Mouse (Mus musculus) stomach, embryonic 15.5 days (tissue): Measurements from ENCODE around the gene Ctrl. TPM values are rescaled to one million over a fixed set of nuclear protein-coding genes. Genes with fewer than 3 reads are reported as not detected.

Source experiments
- ATAC-seq: fragments of 200-750 bp; cut with Nextera tagmentation; 2 replicates; pipeline ENCODE4 v1.8.0; 2017; ENCODE audit warnings: low read depth, moderate number of reproducible peaks, moderate TSS enrichment; ENCODE audit not compliant: insufficient read depth, low FRiP score
- H3K27ac ChIP-seq: fragments of 300-500 bp; sonication (generic); 2 replicates; pipeline ENCODE4 v1.5.1; 2015; ENCODE audit warnings: mild to moderate bottlenecking, inconsistent platforms
- H3K27me3 ChIP-seq: fragments of 300-500 bp; sonication (generic); replicated peaks from 2 replicates; pipeline ENCODE4 v1.6.1; 2015; ENCODE audit warnings: inconsistent platforms
- H3K36me3 ChIP-seq: fragments of 300-500 bp; sonication (generic); 2 replicates; pipeline ENCODE4 v1.6.1; 2015; ENCODE audit warnings: inconsistent platforms
- H3K4me1 ChIP-seq: fragments of 300-500 bp; sonication (generic); 2 replicates; pipeline ENCODE4 v1.6.1; 2015; ENCODE audit warnings: inconsistent platforms
- H3K4me2 ChIP-seq: fragments of 300-500 bp; sonication (generic); 2 replicates; pipeline ENCODE4 v1.6.1; 2015; ENCODE audit warnings: mild to moderate bottlenecking, inconsistent platforms
- H3K4me3 ChIP-seq: fragments of 300-500 bp; sonication (generic); replicated peaks from 2 replicates; pipeline ENCODE4 v1.5.1; 2015; ENCODE audit warnings: inconsistent platforms
- H3K9ac ChIP-seq: fragments of 300-500 bp; sonication (generic); 2 replicates; pipeline ENCODE4 v1.6.1; 2015; ENCODE audit warnings: inconsistent platforms
- H3K9me3 ChIP-seq: fragments of 300-500 bp; sonication (generic); 2 replicates; pipeline ENCODE4 v1.6.1; 2016; ENCODE audit warnings: inconsistent platforms
- WGBS: fragments of 180-500 bp; shearing (Covaris S2); methylation state at CpG from one replicate; pipeline ENCODE4 v1.1.7; 2015; 5-methylcytosine and 5-hydroxymethylcytosine counted together
- microRNA-seq: library from miRNA; unstranded; fragments of <30 nt; microRNA quantifications from one replicate; pipeline ENCODE4, GENCODE M21; 2016
- polyA plus RNA-seq: library from polyadenylated mRNA; unstranded; fragments of >200 nt; fragmentation: Nextera tagmentation; extraction: Ambion mirVana; gene quantifications from 2 replicates; pipeline ENCODE4 v1.2.1, GENCODE M21; 2015

Ctrl gene
- polyA plus RNA-seq, 1 experiment from 2014 or later, result 3.8 TPM

GRCm38 (mm10) chr8:105893339-105893738, 40.3 kb downstream of the Ctrl start, which contains the start of gene Nrn1l:
Nrn1l (plus strand) TSS chr8:105893567.
- H3K27me3 ChIP-seq, result no peaks in the 10 kb centered on the region
- 17% methylated on average over 11 of the region's 11 CpGs for WGBS
- H3K27ac ChIP-seq, result no peak within 1 kb of the TSS
- H3K4me3 ChIP-seq, result no peak within 1 kb of the TSS
- no peaks in the 10 kb centered on the region for H3K9me3 ChIP-seq
- H3K4me1 ChIP-seq, result peaks cover 4% of the 10 kb centered on the region; the same call in 1 of the 2 replicates
- H3K4me2 ChIP-seq, result peak within 1 kb of the TSS; percentile 24; the same call in 1 of the 2 replicates
- no peak within 1 kb of the TSS for H3K9ac ChIP-seq
- peaks cover 42% of the 10 kb centered on the region for H3K36me3 ChIP-seq
- peak; percentile 80; the same call in 1 of the 2 replicates for ATAC-seq

DNA sequence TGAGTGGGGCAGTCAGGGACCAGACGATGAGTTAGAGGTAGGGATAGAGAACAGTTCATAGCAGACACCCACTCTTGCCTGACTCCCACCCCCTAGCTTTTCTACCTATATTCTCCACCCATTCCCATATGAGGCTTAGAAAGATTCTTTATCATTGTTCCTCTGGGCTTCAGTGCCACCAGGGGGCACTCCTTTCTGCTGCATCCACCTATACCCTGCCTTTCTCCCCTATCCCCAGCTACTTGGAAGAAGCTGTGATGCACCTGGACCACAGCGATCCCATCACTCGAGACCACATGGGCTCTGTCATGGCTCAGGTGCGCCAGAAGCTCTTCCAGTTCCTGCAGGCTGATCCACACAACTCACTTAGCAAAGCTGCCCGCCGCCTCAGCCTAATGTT, 41.2 kb downstream of the Ctrl start:
- Histone ChIP-seq H3K9me3 (no peaks in the 10 kb centered on the region), H3K9ac (no peak overlapping the region), H3K27ac (no peak overlapping the region), H3K4me2 (no peak overlapping the region), H3K36me3 (peaks cover 51% of the 10 kb centered on the region), H3K4me3 (no peak overlapping the region), H3K4me1 (peaks cover 4% of the 10 kb centered on the region; the same call in 1 of the 2 replicates), H3K27me3 (no peaks in the 10 kb centered on the region)
- 0 out of 2 replicates have a peak, but pooled peaks have one; percentile 13 for ATAC-seq
- WGBS, result 85% methylated on average over 6 of the region's 6 CpGs

- peaks cover 67% of the 10 kb centered on the region for H3K36me3 ChIP-seq
- ATAC-seq, result no peak
- WGBS, result 95% methylated on average over 6 of the region's 6 CpGs
- H3K27ac ChIP-seq, result no peak overlapping the region
- H3K4me1 ChIP-seq, result peaks cover 4% of the 10 kb centered on the region; the same call in 1 of the 2 replicates
- no peaks in the 10 kb centered on the region for H3K9me3 ChIP-seq
- H3K4me3 ChIP-seq, result no peak overlapping the region
- H3K9ac ChIP-seq, result no peak overlapping the region
- H3K4me2 ChIP-seq, result no peak overlapping the region
- H3K27me3 ChIP-seq, result no peaks in the 10 kb centered on the region
These were observed 42.8 kb downstream of the Ctrl start for GRCm38 (mm10) chr8:105890870-105891269.

DNA sequence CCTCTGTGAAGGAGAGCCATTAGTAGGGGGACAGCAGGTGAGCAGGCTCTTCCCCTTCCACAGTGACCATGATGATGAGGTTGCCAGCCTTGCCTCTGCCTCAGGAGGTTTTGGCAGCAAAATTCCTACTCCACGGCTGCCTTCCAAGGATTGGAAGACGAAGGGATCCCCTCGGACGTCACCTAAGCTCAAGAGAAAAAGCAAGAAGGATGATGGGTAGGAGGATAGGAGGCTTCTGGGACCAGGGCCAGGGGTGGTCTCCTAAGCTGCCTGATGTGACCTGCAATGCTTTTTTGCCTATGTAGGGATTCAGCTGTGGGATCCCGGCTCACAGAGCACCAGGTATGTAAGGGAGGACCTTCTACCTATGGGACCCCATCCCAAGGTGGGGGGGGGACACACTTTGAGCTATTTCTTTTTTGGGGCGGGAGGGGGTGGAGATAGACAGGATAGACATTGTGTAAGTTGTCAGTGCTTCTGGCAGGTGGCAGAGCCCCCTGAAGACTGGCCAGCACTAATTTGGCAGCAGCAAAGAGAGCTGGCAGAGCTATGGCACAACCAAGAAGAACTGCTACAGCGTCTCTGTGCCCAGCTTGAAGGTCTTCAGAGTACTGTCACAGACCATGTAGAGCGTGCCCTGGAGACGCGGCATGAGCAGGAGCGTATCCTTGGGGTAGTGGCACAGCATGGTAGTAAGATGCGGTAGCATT, 43.8 kb downstream of the Ctrl start:
- ATAC-seq, result no peak
- H3K4me1 ChIP-seq, result peaks cover 4% of the 10 kb centered on the region; the same call in 1 of the 2 replicates
- H3K36me3 ChIP-seq, result peaks cover 72% of the 10 kb centered on the region
- no peak overlapping the region for H3K9ac ChIP-seq
- no peaks in the 10 kb centered on the region for H3K27me3 ChIP-seq
- WGBS, result 94% methylated on average over 12 of the region's 12 CpGs
- H3K4me2 ChIP-seq, result no peak overlapping the region
- no peak overlapping the region for H3K4me3 ChIP-seq
- H3K27ac ChIP-seq, result no peak overlapping the region
- no peaks in the 10 kb centered on the region for H3K9me3 ChIP-seq

Small RNA genes within 50 kb of the gene (microRNA-seq; reads per million reads assigned to microRNA genes)
- not detected for gene Mir7074

Other genes starting within 250 kb of the Ctrl start
- 1.2 and 1.4 TPM in 2 replicates for gene Carmil2, start 247.6 kb downstream of the Ctrl start, polyA plus RNA-seq
- 45.0 and 52.8 TPM in 2 replicates for gene Acd, start 232.8 kb downstream of the Ctrl start, polyA plus RNA-seq
- gene Pard6a, start 232.7 kb downstream of the Ctrl start, polyA plus RNA-seq, result 14.9 and 15.0 TPM in 2 replicates
- 0.19 TPM in 1 of 2 replicates, not detected in the other for gene 4933405L10Rik, start 226.2 kb downstream of the Ctrl start, polyA plus RNA-seq
- 18.0 and 18.1 TPM in 2 replicates for gene Enkd1, start 225.7 kb downstream of the Ctrl start, polyA plus RNA-seq
- 16.0 and 16.2 TPM in 2 replicates for gene Gfod2, start 175.2 kb downstream of the Ctrl start, polyA plus RNA-seq
- 13.1 and 13.4 TPM in 2 replicates for gene Ranbp10, start 106.5 kb downstream of the Ctrl start, polyA plus RNA-seq
- not detected in 2 replicates for gene Tsnaxip1, start 106.1 kb downstream of the Ctrl start, polyA plus RNA-seq
- gene Cenpt, start 80.6 kb downstream of the Ctrl start, polyA plus RNA-seq, result 38.0 and 41.2 TPM in 2 replicates
- gene Thap11, start 78.7 kb downstream of the Ctrl start, polyA plus RNA-seq, result 61.6 and 63.3 TPM in 2 replicates
- 151 and 214 TPM in 2 replicates for gene Nutf2, start 73.3 kb downstream of the Ctrl start, polyA plus RNA-seq
- 35.7 and 41.9 TPM in 2 replicates for gene Edc4, start 53.0 kb downstream of the Ctrl start, polyA plus RNA-seq
- gene Nrn1l, start 40.3 kb downstream of the Ctrl start, polyA plus RNA-seq, result 0.31 and 0.63 TPM in 2 replicates
- 28.7 and 30.7 TPM in 2 replicates for gene Pskh1, start 33.4 kb downstream of the Ctrl start, polyA plus RNA-seq
- 61.2 and 61.4 TPM in 2 replicates for gene Psmb10, start 4.6 kb upstream of the Ctrl start, polyA plus RNA-seq
- gene Lcat, start 9.5 kb upstream of the Ctrl start, polyA plus RNA-seq, result 2.9 and 5.8 TPM in 2 replicates
- gene Slc12a4, start 32.2 kb upstream of the Ctrl start, polyA plus RNA-seq, result 32.7 and 33.4 TPM in 2 replicates
- gene Dpep3, start 45.6 kb upstream of the Ctrl start, polyA plus RNA-seq, result not detected in 2 replicates
- 17.6 and 21.2 TPM in 2 replicates for gene Dus2, start 57.5 kb upstream of the Ctrl start, polyA plus RNA-seq
- gene Dpep2nb, start 72.1 kb upstream of the Ctrl start, polyA plus RNA-seq, result not detected in 2 replicates
- 14.9 and 15.3 TPM in 2 replicates for gene Ddx28, start 78.0 kb upstream of the Ctrl start, polyA plus RNA-seq
- 7.8 TPM in 2 replicates for gene Nfatc3, start 125.0 kb upstream of the Ctrl start, polyA plus RNA-seq
- 45.8 and 46.1 TPM in 2 replicates for gene Esrp2, start 203.1 kb upstream of the Ctrl start, polyA plus RNA-seq
- 11.9 and 12.3 TPM in 2 replicates for gene Pla2g15, start 216.5 kb upstream of the Ctrl start, polyA plus RNA-seq
- 39.8 and 47.3 TPM in 2 replicates for gene Slc7a6, start 235.0 kb upstream of the Ctrl start, polyA plus RNA-seq